Mouse (Mus musculus) thymus, postnatal 36 days (tissue): Measurements from ENCODE around the gene Sbf2.

Experiments
- DNase-seq, 2 experiments: peaks; one replicate each; pipeline ENCODE4 v3.0.0; 2022; ENCODE audit warnings: mixed read lengths in 2 of 2

The Sbf2 gene

DNA sequence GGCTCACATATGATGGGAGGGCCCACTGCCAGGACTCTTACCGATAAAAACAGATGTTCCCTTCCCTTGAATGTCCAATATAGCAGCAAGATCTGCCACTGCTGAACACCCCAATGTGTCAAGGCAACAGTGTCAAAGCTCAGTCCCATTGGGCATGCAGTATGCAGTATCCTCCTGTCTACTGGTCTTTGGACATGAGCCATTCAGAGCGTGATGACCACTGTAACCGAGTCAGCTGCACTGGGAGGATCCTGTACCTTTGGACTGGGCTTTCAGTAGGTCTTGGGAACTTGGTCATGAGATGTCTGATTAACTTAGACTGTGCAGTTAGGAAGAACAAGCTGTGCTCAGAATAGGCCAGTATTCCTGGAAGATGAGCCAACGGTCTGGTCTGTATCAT, 309.2 kb downstream of the Sbf2 start:
- no peak for DNase-seq

- no peak for DNase-seq
Observed at GRCm38 (mm10) chr7:110302886-110303285, 311.8 kb downstream of the Sbf2 start.

DNA sequence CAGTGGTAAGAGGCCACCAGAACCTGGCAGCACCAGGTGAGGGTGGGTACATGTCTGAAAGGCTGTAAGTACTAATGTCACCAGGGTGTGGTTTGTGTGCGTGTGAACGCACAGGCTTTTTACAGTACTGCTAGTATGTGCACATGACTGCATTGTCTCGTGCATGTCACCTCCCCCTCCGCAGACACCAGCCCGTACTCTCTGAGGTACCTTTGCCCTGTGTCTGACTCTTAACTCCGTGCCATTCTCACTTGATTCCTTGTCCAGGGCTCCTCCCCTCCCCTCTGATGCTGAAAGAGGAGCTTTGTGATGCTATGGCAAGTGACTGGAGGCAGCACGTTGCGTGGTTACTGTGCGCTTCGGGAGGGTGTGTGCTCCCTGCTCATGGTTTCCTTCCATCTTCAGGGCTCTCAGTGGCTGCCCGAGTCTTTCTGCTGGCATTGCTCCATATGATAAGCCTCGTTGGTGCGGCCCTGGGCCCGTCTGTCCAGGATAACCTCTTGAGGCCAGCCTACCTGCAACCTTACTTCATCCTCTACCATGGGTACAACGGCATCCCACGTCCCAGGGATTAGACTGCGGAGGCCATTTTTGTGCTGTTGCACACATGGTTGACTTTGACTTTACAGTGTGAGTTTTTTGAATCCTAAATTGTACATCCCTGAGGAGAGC, 315.8 kb downstream of the Sbf2 start:
- no peak for DNase-seq

DNA sequence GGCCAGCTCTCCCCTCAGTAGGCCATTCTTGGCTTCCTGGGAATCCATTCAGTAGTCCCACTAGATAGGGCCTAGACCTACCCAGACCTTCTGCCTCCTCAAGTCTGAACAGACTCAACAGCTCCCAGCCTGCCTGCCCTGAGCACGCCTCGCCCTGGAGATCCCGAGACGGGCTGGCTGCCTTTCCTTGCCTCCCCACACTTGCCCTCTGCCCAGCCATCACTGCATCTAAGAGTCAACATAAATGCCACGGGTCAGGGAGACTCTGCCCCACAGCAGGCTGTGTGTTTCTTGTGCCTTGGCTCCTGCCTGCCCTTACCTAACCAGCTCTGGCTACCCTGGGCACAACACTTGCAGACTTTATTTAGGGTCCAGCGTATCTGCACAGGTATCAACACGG, 316.6 kb downstream of the Sbf2 start:
- DNase-seq = no peak

- no peak for DNase-seq
Observed at GRCm38 (mm10) chr7:110297611-110298010, 317.1 kb downstream of the Sbf2 start.

DNA sequence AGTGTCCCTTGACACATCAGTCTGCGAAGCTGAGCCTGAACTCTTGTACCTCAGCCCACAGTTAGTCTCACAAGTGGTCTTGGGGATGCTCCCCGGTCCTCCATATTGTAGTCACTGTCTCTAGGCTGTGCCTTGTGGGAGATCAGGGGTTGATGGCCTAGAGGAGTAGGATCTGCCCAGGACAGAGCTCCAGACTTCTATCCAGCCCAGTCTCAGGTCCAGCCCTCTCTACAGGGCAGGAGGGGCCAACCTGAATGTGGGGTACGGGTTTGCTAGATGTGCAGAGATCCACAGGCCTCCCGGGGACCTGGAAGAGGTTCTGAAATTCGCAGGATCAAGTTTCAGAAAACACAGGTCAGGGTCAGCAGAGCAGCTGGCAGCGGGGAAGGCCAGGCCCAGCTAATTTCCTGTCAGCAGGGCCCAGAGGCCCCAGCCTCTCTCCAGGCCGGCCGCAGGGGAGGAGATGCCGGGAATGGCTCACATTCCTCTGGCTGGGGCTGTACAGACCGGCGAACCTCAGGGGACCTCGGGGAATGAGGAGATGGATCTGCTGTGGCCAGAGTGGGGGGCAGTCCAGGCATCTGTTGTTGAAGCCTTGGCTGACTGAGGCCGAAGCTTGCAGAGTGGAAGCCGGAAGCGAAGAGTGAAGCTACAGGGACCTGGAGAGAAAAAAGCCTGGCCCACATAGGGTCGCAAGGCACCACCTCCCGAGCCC, 317.7 kb downstream of the Sbf2 start:
- no peak for DNase-seq

GRCm38 (mm10) chr7:110289647-110290046, 325.1 kb downstream of the Sbf2 start:
- DNase-seq = no peak

- DNase-seq = no peak
Observed at GRCm38 (mm10) chr7:110288731-110289191, 326.0 kb downstream of the Sbf2 start.

DNA sequence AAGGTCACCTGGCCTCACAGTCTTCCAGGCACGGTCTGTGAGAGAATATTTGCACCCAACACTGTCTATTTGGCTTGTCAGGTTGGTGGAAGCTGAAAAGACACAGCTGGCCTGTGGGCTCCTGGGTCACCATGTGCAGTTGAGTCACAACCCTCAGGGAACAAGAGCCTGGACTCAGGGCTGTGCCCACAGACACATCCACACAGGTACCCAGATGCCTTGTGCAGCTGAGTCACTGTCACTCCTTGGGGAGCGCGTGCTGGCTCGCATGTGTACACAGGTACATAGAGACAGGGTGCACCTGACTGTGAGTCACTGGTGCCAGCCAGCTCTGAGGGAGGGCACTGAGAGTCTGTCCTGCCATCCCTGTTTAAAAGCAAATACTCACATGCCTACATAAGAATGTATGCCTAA, 326.5 kb downstream of the Sbf2 start:
- no peak for DNase-seq

DNA sequence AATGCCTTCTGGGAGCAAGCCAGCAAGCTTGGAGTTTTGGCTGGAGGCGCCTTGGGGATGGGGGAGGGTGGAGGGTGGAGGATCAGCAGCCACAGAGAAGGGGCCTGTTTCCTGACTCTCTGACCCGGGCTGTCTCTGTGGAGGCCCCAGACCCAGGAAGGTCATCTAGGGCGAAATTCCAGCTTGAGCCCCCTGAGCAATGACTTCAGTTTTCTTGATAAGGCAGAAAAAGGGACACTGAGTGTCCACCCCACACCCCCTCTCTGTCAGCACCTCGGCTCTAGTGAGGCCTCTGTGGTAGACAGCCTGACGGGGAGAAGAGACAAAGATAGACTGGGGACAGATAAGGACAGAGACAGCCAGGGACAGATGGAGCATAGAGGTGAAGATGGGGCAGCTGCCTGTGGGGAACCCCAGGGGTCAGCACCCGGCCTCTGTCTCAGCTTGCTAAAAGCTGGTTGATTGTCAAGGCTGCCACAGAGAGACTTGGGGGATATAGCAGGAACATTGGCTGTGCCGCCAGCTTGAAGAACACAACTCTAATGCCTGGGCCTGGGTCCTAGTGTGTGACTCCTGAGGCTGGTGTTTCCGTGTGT, 327.1 kb downstream of the Sbf2 start:
- DNase-seq = no peak

DNA sequence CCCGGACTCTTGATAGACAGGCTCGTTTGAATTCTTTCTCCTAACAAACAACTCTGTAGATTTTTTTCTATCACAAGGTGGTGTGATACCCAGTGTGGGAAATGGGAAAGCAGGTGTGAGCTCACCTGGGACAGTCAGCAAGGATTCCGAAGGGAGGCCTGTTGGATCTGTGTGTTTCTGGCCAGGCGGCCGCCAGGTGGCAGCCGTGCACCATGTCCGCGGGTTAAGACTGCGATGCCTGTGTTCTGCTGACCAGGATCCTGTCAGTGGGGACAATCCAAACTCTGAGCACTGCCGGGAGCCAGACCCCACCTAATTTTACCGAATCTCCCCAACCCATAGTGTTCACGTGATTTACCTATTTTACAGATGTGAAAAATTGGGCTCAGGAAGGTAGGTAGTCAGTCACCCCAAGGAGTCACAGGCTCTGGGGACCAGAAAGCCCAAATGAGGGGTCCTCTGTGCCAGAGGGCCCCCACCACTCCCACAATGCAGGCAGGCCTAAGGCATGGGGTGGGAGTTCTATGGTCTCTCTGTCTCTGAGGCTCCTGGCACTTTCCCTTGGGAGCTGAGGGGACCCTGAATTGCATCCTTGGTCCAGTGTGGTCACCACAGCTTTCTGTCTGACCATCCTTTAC, 327.8 kb downstream of the Sbf2 start:
- peak; percentile 69 to 74 for DNase-seq

GRCm38 (mm10) chr7:110286198-110286732, 328.5 kb downstream of the Sbf2 start:
- DNase-seq = no peak

DNA sequence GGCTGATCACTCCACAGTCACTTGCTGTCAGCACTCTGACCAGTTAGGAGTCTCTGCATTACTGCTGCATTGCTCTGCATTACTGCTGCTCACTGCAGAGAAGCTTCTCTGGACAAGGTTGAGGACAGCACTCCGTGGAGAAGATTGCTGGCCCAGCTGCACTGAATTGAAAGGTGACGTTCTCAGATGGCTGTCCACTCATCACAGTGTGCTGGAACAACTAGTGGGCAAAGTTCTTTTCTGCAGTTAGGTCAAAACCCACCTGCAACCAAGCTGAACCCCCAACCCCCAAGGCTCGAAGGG, 328.9 kb downstream of the Sbf2 start:
- no peak for DNase-seq

GRCm38 (mm10) chr7:110285076-110285848, 329.5 kb downstream of the Sbf2 start:
- no peak for DNase-seq

DNA sequence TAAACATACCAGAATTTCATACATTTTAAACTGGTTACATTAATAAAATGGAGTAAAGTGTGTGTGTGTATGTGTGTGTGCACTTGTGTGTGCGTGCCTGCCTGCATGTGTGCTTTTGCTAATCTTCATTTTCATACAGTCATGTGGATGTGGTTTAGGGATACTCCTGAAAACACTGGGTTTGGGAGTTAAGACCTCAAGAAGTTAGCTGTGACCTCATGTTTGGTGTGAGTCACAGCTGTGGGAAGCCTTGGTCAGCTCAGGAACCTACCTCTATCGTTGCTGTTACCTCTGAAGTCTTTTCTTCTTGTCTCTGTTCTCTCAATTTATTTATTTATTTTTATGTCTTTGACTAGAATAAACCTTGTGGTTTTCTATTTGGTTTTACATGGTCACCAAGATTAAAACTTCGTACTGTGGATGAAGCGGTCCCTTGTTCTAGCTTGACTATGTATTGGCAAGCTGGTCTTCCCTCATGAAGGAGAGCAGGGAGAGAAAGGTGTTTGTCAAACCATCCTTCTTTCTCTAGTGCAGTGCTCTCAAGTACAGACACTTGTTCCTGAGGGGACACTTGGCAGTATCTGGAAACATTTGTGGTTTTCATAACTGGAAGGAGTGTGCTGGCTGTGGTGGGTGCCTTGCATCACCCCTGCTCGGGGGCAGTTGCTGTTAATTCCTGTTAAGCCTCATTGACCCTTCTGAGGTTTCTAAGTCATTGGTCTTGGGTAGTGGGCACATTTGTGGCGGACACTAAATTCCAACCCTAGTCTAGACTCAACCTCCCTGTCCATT, 331.0 kb downstream of the Sbf2 start:
- no peak for DNase-seq

DNA sequence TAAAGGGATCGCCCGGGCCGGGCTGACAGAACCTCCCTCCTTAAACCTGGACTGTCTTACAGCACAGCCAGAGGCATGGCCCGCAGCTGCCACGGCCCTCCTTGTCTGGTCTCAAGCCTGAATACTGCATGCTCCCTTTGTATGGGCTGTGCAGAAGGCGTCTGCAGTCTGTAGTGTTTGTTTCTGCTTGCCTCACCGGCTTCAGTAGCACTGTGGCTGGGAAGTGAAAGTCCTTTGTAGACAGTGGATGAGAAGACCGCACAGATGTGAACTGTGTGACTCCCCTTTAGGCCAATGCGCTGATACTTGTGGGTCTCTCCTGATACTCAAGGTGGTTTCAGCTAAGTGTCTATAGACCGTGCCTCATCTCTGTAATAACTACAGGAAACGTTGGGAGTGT, 331.9 kb downstream of the Sbf2 start:
- no peak for DNase-seq

GRCm38 (mm10) chr7:110281435-110282256, 333.1 kb downstream of the Sbf2 start:
- no peak for DNase-seq

- DNase-seq = no peak
Observed at GRCm38 (mm10) chr7:110279183-110279582, 335.5 kb downstream of the Sbf2 start.

GRCm38 (mm10) chr7:110277734-110278245, 336.9 kb downstream of the Sbf2 start:
- DNase-seq = no peak

- DNase-seq = peak; percentile 53 to 56
Observed at GRCm38 (mm10) chr7:110272434-110272833, 342.3 kb downstream of the Sbf2 start.

- no peak for DNase-seq
Observed at GRCm38 (mm10) chr7:110271814-110272213, 342.9 kb downstream of the Sbf2 start.
